Mouse (Mus musculus) splenic B cell, adult 2 months (primary cell): ENCODE data around the gene Atp8b2.

ENCODE experiments used
- DNase-seq: peaks from one replicate; pipeline ENCODE4 v3.0.0-alpha.2; 2011; ENCODE audit warnings: low read depth, low spot score
- H3K27me3 ChIP-seq: 2 replicates; pipeline ENCODE4 v1.6.1; 2012; ENCODE audit warnings: mild to moderate bottlenecking, low read length, moderate library complexity, mixed read lengths; ENCODE audit not compliant: control insufficient read depth, poor library complexity, insufficient read depth, severe bottlenecking
- H3K36me3 ChIP-seq: 2 replicates; pipeline ENCODE4 v1.6.1; 2012; ENCODE audit warnings: mild to moderate bottlenecking, low read length, moderate library complexity, mixed read lengths; ENCODE audit not compliant: control insufficient read depth, poor library complexity, insufficient read depth, severe bottlenecking

The Atp8b2 gene

GRCm38 (mm10) chr3:89936495-89936894 lies 26.8 kb downstream of the Atp8b2 start:
- H3K27me3 ChIP-seq = no peaks in the 10 kb centered on the region
- H3K36me3 ChIP-seq = peaks cover 6% of the 10 kb centered on the region; the same call in 1 of the 2 replicates
- DNase-seq = no peak

GRCm38 (mm10) chr3:89932925-89933324 lies 30.4 kb downstream of the Atp8b2 start:
- Histone ChIP-seq H3K27me3 (no peaks in the 10 kb centered on the region), H3K36me3 (no peaks in the 10 kb centered on the region)

GRCm38 (mm10) chr3:89928956-89929355 lies 34.4 kb downstream of the Atp8b2 start:
- no peaks in the 10 kb centered on the region for H3K27me3 ChIP-seq
- DNase-seq = no peak
- no peaks in the 10 kb centered on the region for H3K36me3 ChIP-seq

More at GRCm38 (mm10) chr3:89932925-89933324, 30.4 kb downstream of the Atp8b2 start:
- no peak for DNase-seq

- no peak for DNase-seq
- Histone ChIP-seq H3K27me3 (no peaks in the 10 kb centered on the region), H3K36me3 (no peaks in the 10 kb centered on the region)
Measured at GRCm38 (mm10) chr3:89926440-89926839, 36.9 kb downstream of the Atp8b2 start.

GRCm38 (mm10) chr3:89920711-89921110 lies 42.6 kb downstream of the Atp8b2 start:
- H3K36me3 ChIP-seq = no peaks in the 10 kb centered on the region
- H3K27me3 ChIP-seq = no peaks in the 10 kb centered on the region
- no peak for DNase-seq

GRCm38 (mm10) chr3:89917408-89917807 lies 45.9 kb downstream of the Atp8b2 start:
- no peaks in the 10 kb centered on the region for H3K36me3 ChIP-seq
- no peak for DNase-seq
- no peaks in the 10 kb centered on the region for H3K27me3 ChIP-seq

- Histone ChIP-seq H3K36me3 (no peaks in the 10 kb centered on the region), H3K27me3 (no peaks in the 10 kb centered on the region)
- no peak for DNase-seq
Measured at GRCm38 (mm10) chr3:89916622-89917021, 46.7 kb downstream of the Atp8b2 start.

- DNase-seq = no peak
- Histone ChIP-seq H3K36me3 (no peaks in the 10 kb centered on the region), H3K27me3 (no peaks in the 10 kb centered on the region)
Measured at GRCm38 (mm10) chr3:89914700-89915099, 48.6 kb downstream of the Atp8b2 start.

GRCm38 (mm10) chr3:89912543-89913391 lies 50.5 kb downstream of the Atp8b2 start, which contains the start of gene Il6ra:
Gene Il6ra (minus strand): TSS chr3:89913196.
- DNase-seq = peak; percentile 89
- Histone ChIP-seq H3K36me3 (no peaks in the 10 kb centered on the region), H3K27me3 (no peaks in the 10 kb centered on the region)

GRCm38 (mm10) chr3:89912108-89912542 lies 51.2 kb downstream of the Atp8b2 start:
- peak; percentile 44 for DNase-seq
- Histone ChIP-seq H3K27me3 (no peaks in the 10 kb centered on the region), H3K36me3 (no peaks in the 10 kb centered on the region)

GRCm38 (mm10) chr3:89911207-89911606 lies 52.1 kb downstream of the Atp8b2 start:
- peak; percentile 85 for DNase-seq
- Histone ChIP-seq H3K27me3 (no peaks in the 10 kb centered on the region), H3K36me3 (no peaks in the 10 kb centered on the region)

- H3K36me3 ChIP-seq = no peaks in the 10 kb centered on the region
- H3K27me3 ChIP-seq = no peaks in the 10 kb centered on the region
- DNase-seq = no peak
Measured at GRCm38 (mm10) chr3:89909703-89910542, 53.4 kb downstream of the Atp8b2 start.

GRCm38 (mm10) chr3:89908836-89909235 lies 54.5 kb downstream of the Atp8b2 start:
- peak; percentile 56 for DNase-seq
- Histone ChIP-seq H3K36me3 (no peaks in the 10 kb centered on the region), H3K27me3 (no peaks in the 10 kb centered on the region)

- no peak for DNase-seq
- Histone ChIP-seq H3K27me3 (no peaks in the 10 kb centered on the region), H3K36me3 (no peaks in the 10 kb centered on the region)
Measured at GRCm38 (mm10) chr3:89907846-89908245, 55.5 kb downstream of the Atp8b2 start.

- Histone ChIP-seq H3K27me3 (no peaks in the 10 kb centered on the region), H3K36me3 (no peaks in the 10 kb centered on the region)
- DNase-seq = no peak
Measured at GRCm38 (mm10) chr3:89899511-89899908, 63.8 kb downstream of the Atp8b2 start.
